Mouse (Mus musculus): ENCODE measurements around the gene Rps10. TPM values are rescaled to one million over a fixed set of nuclear protein-coding genes. Genes with fewer than 3 reads are reported as not detected.

Gene Rps10
- polyA plus RNA-seq (2017; shearing (Covaris generic)) = 1,000 to 10,000 TPM; 1,603 to 1,674 TPM

DNA sequence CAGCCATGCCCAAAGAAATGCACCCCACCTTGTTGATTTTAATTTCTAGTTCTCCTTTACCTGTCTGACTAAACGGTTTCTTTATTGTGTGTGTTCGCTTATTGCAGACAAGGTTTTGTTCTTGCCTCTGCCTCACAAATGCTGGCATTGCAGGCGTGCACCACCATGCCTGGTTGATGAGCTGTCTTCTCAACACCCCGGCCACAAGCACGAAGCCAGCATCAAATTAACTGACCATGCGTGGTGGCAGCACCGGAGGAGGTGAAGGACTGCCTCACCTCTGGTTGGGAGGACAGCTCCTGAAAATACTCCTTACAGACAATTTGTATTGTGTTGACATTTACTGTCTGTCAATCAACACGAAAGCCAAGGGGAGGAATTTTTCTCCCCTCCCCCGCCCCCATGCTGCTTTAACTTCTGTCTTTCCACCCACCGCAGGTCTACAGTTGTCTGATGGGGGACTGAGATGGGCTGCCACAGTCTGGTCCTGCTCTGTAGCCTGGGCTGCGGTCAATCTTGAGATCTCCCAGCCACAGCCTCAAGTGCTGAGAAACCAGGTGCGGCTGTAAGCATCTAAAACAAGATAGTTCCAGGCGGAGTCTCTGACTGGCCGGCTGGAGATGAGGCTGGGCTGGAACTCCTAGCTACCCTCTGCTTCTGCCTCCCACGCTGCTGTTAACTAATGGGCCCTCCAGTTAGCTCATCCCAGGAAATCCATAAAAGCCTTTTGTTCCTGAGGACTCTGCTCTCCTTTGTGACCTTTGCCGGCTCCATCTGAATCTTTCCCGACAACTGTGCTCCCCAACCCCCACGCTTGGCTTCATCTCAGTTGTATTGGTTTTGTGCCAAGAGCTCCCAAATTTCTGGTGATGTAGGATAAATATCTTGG is at the start of gene Rps10:
Gene Rps10, minus strand, starts transcription at position 538 of the 889 bp plus-strand sequence.
- no peak for ATAC-seq

DNA sequence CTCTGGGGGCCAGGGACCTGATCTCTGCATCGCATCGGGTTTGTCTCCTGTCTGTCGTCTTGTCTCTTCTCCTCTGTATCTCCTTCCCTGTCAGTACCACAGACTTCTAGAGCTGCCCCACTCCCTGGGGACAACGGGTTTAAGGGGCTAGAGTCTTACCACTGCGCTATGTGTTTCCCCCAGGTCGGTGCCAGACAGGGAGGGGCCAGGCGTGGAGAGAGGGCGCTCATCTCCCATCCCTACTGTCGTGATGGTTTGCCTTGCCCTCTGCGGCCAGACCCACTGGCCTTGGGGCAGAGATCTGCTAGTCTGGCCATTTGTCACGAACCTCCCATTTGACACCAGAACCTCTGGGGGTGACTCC is 49.1 kb upstream of the Rps10 start:
- ATAC-seq = no peak

DNA sequence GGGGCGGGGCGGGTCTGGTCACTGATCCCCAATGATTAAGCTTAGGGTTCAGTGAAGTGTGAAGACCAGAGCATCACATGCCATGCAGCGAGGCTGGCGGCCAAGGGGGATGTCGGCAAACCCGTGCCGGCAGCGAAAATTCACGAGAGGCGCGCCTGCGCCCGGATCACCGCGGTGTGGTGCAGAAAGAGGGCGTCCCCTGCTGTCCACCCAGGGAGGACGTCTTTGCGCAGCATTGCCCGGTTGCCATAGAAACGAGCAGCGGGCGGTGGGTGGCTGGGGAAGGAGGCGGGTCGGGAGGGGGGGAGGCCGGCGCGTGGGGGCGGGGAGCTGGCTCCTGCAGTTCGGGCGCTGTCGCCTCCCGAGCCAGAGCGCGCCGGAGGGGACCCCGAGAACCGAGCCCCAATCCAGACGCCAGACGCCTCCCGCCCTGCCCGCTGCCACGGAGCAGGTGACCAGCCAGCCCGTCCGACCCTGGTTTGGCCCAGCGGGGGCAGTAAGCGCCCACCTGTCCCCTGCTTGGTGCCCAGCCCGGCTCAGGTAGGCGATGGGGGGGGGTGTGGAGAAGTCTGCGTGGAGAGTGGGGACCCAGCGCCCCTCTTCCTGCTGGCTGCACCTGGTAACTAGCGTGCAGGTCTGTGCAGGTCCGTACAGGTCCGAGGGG is 48.5 kb upstream of the Rps10 start:
- ATAC-seq = peak; percentile 41

DNA sequence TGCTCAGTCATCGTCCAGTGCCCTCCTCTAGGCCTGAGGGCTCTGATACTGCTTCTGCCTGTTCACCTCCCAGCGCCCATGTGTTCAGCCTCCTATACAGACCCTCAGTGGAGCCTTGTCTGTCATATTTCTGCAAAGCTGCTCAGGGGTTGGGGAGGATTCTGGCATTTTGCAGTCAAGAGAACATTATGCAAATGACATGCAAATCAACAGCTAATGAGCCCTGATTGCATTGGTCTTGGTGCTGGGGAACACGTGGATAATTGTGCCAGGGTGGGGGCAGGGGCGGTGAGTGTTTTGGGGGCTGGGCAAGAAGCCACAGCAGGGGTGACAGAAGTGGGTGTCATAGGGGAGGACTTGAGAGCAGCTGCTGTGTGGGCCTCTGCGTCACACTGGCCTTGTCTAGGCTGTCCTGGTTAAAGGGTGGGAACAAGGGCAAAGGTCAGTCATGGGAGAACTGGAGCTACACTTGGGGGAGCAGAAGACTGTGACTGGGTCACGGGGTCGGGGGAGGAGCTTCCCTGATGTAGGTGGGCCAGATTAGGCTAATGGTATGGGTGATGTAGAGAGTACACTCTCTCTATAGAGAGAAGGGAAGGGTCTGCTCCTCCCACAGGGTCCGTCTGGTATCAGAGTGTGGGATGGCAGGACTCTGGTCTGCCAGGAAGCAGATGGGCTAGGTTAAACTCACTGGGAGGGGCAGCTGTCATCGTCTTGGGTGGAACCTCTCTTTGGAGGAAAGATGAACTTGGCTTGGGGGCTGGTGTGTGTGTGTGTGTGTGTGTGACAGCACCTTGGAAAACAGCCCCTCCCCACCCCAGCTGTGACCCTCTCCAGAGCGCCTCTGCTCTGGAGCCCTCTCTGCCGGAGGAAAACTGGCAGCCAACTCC is 42.7 kb upstream of the Rps10 start:
- no peak for ATAC-seq

DNA sequence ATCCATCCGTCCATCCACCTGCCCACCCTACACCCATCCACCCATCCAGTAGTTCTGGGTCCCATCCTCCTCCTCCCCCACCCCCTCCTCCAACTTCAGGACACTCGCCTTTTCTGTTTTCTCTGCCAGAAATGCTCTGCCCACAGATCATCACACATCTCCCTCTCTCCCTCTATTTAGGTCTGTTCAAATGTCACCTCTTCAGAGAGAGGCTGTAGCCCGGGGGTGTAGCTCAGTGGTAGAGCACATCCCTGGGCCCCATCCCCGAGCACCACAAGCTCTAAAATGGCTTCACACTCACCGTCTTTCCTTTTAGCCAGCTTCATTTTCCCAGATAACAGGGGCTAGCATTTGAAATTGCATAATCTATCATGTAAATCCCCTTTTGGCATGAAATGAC is 41.3 kb upstream of the Rps10 start:
- no peak for ATAC-seq

DNA sequence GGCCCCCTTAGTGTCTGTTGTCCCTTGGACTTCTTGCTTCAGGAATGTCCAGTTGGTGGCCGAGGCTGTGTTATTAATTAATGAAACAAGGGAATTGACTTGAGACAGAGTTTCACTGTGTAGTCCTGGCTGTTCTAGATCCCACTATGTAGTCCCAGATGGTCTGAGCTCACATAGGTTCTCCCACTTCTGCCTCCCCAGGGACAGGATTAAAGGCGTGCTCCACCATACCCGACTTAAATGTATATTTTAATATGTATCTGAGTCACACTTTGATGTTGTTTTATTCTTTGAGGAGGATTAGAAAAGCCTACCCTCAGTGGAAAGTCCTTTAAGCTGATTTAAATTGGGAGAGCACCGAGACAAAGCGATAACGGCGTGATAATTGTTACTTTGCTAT is 39.8 kb upstream of the Rps10 start:
- ATAC-seq = no peak

DNA sequence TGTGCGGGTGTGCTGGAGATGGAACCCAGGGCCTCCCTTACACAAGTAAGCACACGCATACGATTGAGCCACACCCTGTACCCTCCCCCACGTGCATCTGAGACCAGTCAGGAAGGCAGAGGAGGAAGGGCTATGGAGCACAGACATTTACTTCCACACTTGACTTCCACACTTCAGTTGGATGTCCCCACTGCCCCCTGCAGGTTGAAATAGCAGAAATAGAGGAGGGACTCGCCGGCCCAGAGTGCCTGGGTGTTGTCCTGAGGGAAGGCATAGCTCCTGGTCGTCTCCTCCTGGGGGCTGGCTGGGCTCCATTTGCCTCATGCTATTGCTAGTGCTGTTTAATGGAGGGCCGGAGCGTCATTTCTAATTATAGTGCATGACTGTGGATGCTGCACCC is 39.0 kb upstream of the Rps10 start:
- ATAC-seq = no peak

DNA sequence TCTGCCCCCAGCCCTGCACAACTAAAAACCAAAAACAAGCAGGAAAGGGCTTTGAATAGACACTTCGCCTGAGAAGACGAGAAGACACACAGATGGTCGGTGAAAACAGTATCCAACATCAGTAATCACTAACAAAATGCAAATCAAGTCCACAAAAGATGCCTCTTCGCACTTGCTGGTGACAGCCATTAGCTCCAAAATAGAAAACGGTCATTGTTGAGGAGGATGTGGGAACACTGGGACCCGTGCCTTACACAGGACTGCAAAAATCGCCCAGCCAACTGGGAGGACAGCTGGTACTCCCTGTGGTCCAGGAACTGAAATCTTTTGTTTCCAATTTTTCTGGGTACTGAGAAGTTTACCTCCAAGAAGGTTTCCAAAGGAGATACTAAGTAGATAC is 37.5 kb upstream of the Rps10 start:
- no peak for ATAC-seq

DNA sequence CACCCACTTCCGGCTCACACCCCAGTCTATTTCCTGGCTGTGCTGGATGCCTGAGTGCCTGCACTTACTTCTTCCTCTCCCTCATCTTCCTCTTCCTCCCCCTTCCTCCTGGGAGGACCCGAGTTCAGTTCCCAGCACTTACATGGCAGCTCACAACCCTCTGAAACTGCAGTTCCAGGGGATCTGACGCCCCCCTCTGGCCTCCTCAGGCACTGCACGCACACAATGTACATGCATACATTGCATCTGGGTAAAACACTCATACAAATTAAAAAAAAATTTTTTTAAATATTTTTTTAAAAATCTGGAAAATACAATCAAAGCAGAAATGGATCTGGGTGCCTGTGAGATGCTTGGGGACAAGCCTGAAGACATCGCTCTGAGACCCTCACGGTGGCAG is 35.3 kb upstream of the Rps10 start:
- no peak for ATAC-seq

DNA sequence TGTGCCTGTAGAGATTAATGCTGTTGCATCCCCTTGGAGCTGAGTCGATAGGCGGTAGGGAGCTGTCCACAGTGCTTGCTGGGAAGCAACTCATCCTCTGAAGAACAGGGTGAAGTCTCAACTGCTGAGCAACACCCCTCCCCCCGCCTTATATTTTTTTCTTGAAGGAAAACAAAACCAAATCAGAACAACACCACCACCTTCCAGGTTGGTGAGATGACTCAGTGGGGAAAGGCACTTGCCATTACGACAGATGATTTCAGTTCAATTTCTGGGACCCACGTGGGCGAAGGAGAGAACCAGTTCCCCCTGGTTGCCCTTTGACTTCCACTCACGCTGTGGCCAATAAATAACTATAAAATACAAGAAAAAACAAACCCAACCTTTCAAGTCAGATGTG is 22.3 kb upstream of the Rps10 start:
- peak; percentile 20 for ATAC-seq

DNA sequence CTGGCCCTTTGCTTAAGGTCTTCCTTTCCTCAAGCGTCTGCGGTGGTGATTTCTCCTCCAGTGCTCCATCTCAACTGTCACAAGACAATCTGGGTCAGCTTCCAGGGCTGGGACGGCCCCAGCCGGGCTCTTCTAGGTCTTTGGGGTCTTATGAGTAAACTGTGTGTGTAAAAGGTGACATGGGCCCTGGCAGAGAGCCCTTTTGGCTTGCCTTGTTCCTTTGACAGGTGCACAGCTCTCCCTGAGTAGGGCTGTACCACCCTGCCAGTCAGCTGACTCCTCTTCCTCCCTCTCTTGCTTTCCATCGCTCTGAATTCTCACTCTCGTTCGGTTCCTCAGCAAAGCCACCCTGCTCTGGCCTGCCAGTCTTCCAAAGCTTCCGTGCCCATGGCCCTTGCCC is 20.7 kb upstream of the Rps10 start:
- ATAC-seq = no peak

DNA sequence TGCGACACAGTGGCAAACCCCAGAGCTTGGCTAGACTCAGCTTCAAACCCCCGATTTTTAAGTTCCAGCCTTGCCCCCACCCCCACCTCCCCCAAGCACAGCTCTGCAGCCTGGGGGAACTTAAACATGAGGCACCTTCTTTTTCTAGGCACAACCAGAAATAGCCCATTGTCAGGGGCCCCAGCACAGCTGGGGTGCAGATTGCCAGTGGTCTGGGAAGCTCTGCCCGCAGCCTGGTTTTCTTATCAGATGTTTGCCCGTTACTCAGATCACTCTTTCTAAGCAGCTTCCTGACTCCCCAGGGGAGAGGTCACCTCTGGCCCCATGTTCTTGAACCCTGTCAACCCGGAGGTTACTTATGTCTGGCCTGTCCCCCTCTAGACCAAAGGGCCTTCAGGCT is 19.9 kb upstream of the Rps10 start:
- ATAC-seq = no peak

DNA sequence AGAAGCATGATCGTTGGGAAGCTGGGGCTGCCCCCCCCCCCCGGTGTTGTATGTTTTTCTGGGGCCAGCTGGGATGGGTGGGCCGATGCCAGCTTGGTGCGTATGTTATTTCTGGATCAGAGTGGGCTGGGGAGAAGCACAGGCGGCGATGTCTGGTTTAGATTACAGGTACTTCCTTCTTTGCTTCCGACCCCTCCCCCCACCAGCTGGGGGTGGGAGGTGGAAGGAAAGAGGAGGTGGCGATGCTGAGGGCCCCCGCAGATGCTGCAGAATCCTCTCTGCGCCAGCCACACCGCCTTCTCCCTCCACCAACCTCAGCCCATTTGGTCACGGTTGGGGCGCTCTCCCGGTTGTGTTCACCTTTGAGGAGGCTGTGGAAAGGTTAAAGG is 19.5 kb upstream of the Rps10 start:
- peak; percentile 33 for ATAC-seq

DNA sequence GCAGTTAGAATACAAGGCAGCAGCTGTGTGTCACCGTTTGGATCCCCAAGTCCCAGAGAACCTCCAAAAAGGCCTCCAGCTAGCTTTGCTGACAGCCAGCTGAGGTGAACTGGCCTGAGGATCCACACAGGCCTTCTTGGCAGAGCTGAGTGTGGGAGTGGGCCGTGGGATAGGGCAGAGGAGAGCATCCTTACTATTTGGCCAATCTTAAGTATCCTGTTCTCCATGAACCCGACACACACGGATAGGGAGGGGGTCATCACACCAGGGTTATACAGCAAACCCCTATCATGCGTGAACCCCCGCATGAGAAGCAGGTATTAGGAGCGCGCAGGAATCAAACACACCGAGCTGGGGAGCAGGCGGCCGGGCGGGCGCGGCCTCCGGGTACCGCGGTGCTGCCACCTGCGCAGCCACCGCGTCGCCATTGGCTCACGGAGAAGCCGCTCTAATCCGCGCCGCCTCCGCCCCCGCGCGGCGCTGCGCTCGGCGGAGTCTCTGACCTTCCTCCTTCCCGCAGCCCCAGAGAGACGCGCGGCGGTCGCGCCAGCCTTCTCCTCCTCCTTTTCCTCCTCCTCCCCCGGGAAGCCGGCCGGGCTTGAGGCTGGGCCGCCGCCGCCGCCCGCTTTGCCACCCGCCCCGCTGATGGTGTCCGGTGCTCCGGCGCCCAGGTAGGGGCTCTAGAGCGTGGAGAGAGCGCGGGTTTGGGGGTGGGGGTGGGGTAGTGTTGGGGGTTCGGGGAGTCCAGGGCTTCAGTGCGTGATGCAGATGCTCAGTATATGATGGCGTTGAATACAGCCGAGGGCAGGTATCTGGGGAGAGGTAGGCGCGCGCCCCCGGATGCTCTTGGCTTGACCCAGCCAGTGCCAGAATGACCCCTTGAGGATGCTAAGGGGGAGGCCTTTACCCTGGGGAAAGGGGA is 18.9 kb upstream of the Rps10 start, which contains the start of gene Pacsin1:
Gene Pacsin1, plus strand, starts transcription at position 421 of the 922 bp plus-strand sequence.
- peak; percentile 81 for ATAC-seq

DNA sequence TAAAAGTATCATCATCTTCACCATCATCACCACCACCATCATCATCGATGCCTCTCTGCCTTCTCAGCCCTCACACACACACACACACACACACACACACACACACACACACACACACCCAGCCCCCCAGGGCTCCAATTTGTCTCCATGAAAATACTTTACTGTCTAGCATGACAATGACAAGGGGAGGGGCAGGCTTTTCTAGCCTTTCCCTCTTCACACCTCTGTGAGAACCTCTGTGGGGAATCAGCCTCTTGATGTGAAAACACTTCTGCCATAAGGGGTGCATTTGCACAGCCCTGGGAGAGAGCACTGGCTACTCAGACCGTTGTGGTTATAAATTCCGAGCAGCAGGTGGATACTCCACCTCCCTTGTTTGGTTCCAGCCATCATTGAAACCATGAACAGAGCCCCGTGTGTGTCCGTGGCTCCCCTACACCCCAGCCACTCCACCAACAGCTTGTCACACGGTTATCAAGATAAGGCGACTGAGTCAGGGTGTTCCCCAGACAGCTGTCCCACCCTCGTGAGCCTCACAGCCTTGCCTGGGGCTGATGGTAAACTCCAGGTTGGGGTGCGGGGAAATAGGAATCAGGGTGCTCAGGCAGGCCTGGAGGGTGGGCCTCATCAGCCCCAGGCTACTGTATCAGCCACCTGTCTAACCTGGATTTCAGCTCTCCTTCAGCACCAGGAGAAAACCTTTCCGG is 16.9 kb upstream of the Rps10 start:
- ATAC-seq = no peak

DNA sequence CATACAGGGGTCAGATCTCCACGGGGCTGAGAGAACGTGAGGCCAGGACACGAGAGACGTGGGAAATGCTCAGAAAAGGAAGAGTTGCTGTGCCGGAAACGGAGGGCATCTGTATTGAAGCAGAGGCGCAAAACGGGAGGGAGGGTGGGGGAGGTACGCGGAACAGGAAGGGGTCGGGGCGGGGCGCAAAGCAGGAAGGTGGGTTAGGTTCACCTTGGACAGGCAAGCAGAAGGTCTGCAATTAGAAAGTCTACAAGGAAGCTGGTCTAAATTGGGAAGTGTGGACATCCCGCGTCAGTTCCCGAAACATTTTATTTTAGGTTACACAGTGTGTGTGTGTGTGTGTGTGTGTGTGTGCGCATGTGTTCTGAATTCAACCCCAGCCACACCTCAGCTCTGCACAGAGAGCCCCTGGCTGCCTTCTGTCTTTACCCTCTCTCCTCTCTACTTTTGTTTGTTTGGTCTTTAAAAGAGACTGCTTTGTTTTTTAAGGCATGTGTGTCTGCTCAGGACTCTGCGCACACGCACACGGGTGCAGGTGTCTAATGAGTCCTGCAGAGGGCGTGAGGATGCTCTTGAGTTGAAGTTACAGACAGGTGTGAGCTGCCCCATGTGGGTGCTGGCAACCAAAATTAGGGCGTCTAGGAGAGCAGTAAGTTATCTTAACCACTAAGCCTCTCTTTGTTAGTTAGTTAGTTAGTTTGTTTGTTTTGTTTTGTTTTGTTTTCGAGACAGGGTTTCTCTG is 15.7 kb upstream of the Rps10 start:
- ATAC-seq = peak; percentile 37

DNA sequence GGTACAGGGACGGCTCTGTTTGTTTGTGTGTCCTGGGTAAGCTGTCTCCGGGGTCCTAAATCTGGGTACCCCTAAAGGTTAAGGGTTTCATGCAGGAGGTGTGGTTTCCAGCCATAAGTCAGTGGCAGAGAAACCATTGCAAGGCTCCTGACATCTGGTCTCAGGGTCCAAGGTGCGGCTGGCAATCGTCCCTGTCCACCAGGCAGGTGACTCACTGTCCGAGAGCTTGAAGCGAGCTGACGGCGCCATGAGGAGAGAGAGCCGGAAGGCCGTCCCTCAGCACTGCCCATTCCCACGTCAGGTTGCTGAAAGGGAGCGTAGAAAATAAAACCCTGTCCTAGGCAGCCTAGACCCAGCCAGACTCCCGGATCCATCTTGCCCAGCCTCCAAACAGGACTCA is 14.1 kb upstream of the Rps10 start:
- ATAC-seq = no peak

DNA sequence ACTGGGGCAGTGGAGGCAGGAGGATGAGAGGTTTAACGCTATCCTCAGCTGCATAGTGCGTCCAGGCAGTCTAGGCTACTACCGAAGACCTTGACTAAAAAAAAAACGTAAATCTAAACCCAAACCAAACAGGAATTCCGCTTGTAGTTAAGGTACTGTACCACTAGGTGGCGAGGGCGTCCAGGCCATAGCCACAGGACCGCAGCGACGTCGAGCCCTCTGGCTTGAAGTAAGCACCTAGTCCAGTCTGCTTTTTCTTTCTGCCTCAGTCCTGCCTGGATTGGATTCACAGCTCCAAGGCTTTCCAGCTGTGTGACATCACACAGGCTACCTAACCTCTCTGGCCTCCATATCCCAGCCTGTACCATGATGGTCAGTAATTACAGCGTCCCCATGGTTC is 13.7 kb upstream of the Rps10 start:
- peak; percentile 71 for ATAC-seq

DNA sequence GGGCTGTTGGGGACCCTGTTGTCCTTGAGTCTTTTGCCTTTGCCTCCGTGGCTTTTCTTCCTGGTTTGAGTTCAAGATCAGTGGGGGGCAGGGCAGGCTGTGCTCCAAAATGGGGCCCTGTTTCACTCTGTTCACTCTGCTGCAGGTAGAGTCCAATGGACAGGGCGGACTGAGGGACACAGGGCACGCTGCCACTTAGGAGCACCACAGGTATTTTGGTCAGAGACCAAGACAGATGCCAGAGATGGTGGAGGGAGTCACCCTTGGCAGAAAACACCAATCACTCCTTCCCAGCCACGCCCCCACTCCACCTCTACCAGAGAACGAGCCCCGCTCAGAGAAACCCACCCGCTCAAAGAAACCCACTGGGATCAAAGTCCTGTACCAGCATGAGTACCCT is 9.3 kb upstream of the Rps10 start:
- ATAC-seq = no peak

DNA sequence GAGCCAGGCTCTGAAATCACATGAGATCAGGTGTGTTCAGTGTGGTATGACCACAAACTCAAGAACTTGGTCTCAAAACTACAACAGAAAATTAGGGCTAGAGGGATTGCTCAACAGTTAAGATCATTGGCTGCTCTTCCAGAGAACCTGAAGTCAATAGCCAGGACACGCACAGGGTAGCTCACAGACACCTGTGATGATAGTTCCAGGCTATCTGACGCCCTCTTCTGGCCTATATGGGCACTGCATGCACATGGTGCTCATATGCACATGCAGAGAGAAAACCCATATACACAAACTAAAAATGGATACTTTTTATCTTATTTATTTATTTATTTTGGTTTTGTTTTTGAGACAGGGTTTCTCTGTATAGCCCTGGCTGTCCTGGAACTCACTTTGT is 8.1 kb upstream of the Rps10 start:
- no peak for ATAC-seq

DNA sequence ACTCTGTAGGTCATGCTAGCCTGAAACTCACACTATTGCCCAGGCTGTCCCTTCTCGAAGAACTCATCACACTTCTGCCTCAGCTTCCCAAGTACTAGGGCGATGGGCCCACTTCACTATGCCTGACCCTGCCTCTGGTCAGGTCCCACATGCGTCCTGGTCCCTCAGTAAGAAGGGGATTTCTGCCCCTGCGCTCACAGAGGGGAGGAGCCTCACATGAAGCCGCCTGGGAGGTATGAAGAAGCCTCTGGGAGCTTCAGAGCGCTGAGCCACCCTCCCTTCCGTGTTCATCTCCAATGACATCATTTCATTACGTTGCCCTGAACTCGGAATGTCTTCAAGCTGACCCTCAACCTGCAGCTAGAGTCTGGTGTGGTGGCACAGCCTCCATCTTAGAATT is 7.3 kb upstream of the Rps10 start:
- no peak for ATAC-seq
